In the genomic region with DNA sequence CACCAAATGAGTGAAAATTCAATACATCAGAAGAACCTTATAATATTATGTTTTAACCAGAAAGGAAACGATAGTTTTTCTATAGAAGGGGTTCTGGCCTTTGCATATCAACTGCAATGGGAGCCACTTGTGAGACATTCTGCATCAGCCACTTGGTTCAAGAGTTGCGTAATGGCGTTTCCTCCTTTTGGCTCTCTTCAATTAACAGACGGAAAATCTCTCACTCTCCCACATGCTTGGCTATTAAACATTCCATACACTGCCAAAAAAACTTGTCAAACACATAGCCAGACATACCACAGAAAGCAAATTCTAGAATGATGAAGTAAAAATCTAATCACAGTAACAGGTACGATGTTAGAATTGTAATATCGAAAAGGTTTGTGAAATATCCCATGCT, we compare ENCODE assay signal across 16 mouse cellular contexts.
DNase-seq lines count a peak whose midpoint lies in the region; ATAC-seq lines count a peak whose summit lies in the region.
"Had no signal": no experiment of that assay in that cellular context is flagged by ENCODE, and none has a peak within 500 bp of the region (broad histone marks: within the 10 kb centered on the region; RNA-seq: fewer than 3 reads in every experiment).

No protein-coding gene starts in this region.

- no peak overlapping the region for H3K27ac ChIP-seq in forebrain, embryonic 14.5 days (ENCODE audit: low read depth, low read length)
- H3K27ac ChIP-seq in forebrain, embryonic 13.5 days, result no peak overlapping the region
- H3K27ac ChIP-seq: gastrocnemius, adult 2 months; liver, embryonic 14.5 days had no signal

- H3K9ac ChIP-seq in forebrain, embryonic 14.5 days (ENCODE audit: low read length), result no peak overlapping the region
- no peak overlapping the region for H3K9ac ChIP-seq in forebrain, embryonic 13.5 days
- H3K9ac ChIP-seq: heart, embryonic 12.5 days; liver, embryonic 14.5 days had no signal

- peak; percentile 54 for DNase-seq in forebrain, embryonic 14.5 days (ENCODE audit: low spot score)
- peak; percentile 4 for DNase-seq in kidney, postnatal 10 days
- no peak for DNase-seq in kidney, adult 9 months
- DNase-seq in NIH3T3 (ENCODE audit: low read depth), result peak; percentile 12
- peak; percentile 16 for DNase-seq in lung, postnatal 10 days
- DNase-seq in left cerebral cortex, adult 11 months (ENCODE audit: low spot score), result no peak
- no peak for DNase-seq in c-Kit-positive CD71-positive TER-119-positive erythroid progenitor cells, embryonic 14.5 days (ENCODE audit: low spot score)
- DNase-seq: adrenal gland, postnatal 36 days; cerebellum, adult 11 months; cerebellum, postnatal 25 days; gastrocnemius, adult 2 months; kidney, adult 8-10 months; thymus, postnatal 14 days had no signal

- no peak overlapping the region for H3K4me3 ChIP-seq in forebrain, embryonic 14.5 days (ENCODE audit: low read depth, low read length)
- no peak overlapping the region for H3K4me3 ChIP-seq in forebrain, embryonic 13.5 days
- H3K4me3 ChIP-seq: gastrocnemius, adult 2 months; heart, embryonic 12.5 days had no signal

- WGBS in forebrain, embryonic 14.5 days, result 80% methylated on average over 6 of the region's 6 CpGs
- WGBS in forebrain, embryonic 13.5 days, result 85% methylated on average over 6 of the region's 6 CpGs

- no peaks in the 10 kb centered on the region for H3K4me1 ChIP-seq in forebrain, embryonic 14.5 days (ENCODE audit: control insufficient read depth, insufficient read depth, low read length)
- no peaks in the 10 kb centered on the region for H3K4me1 ChIP-seq in forebrain, embryonic 13.5 days
- H3K4me1 ChIP-seq: heart, embryonic 12.5 days had no signal

- H3K4me2 ChIP-seq in forebrain, embryonic 14.5 days (ENCODE audit: low read length), result no peak overlapping the region
- H3K4me2 ChIP-seq in forebrain, embryonic 13.5 days, result no peak overlapping the region
- H3K4me2 ChIP-seq: heart, embryonic 12.5 days had no signal

- H3K27me3 ChIP-seq in forebrain, embryonic 14.5 days (replicated peaks; ENCODE audit: control insufficient read depth, insufficient read depth, low read length), result no peaks in the 10 kb centered on the region
- no peaks in the 10 kb centered on the region for H3K27me3 ChIP-seq in forebrain, embryonic 13.5 days
- H3K27me3 ChIP-seq: heart, embryonic 12.5 days had no signal

- no peaks in the 10 kb centered on the region for H3K9me3 ChIP-seq in forebrain, embryonic 14.5 days (replicated peaks; ENCODE audit: control insufficient read depth, low read length)
- no peaks in the 10 kb centered on the region for H3K9me3 ChIP-seq in forebrain, embryonic 13.5 days (replicated peaks)
- H3K9me3 ChIP-seq: heart, embryonic 12.5 days had no signal

- ATAC-seq in forebrain, embryonic 14.5 days, result 0 out of 2 replicates have a peak, but pooled peaks have one; percentile 23
- ATAC-seq in forebrain, embryonic 13.5 days, result no peak

- H3K36me3 ChIP-seq in forebrain, embryonic 14.5 days (ENCODE audit: control insufficient read depth, insufficient read depth, low read length), result no peaks in the 10 kb centered on the region
- H3K36me3 ChIP-seq in forebrain, embryonic 13.5 days (ENCODE audit: poor library complexity, severe bottlenecking), result no peaks in the 10 kb centered on the region
- H3K36me3 ChIP-seq: heart, embryonic 12.5 days had no signal

Comparison
In these comparisons a context has a peak if more than half of its experiments do, and no peak if none do; other contexts are left out.
1. DNase-seq: peak in forebrain, embryonic 14.5 days (single experiment), kidney, postnatal 10 days (single experiment), NIH3T3 (single experiment) and lung, postnatal 10 days (single experiment); none in kidney, adult 9 months (single experiment), left cerebral cortex, adult 11 months (single experiment) and c-Kit-positive CD71-positive TER-119-positive erythroid progenitor cells, embryonic 14.5 days (single experiment).